Mouse (Mus musculus): ENCODE results near the gene Skint5. TPM values are rescaled to one million over a fixed set of nuclear protein-coding genes. Genes with fewer than 3 reads are reported as not detected.
"Not testable (repeated sequence)": the region's sequence is repeated elsewhere in the genome, so short reads cannot be mapped to it uniquely, and the experiment has no call there.

Skint5 gene
- not detected for total RNA-seq (2021)

- no peak for DNase-seq
- intact Hi-C loops (cut with DNase I) = no loop called here
Observed at GRCm38 (mm10) chr4:113999403-113999802, at the start of gene Skint5. Gene Skint5, minus strand, starts transcription at chr4:113999503.

GRCm38 (mm10) chr4:113957343-113957742, 42.0 kb downstream of the Skint5 start:
- intact Hi-C loops (cut with DNase I) = no loop called here
- no peak for DNase-seq

- no peak for DNase-seq
- intact Hi-C loops (cut with DNase I) = no loop called here
Observed at GRCm38 (mm10) chr4:113764182-113764581, 235.1 kb downstream of the Skint5 start.

- no peak for DNase-seq
- intact Hi-C loops (cut with DNase I) = no loop called here
Observed at GRCm38 (mm10) chr4:113763684-113764083, 235.6 kb downstream of the Skint5 start.

- intact Hi-C loops (cut with DNase I) = not testable (repeated sequence)
Observed at GRCm38 (mm10) chr4:113448230-113448629, 551.1 kb downstream of the Skint5 start.

More at GRCm38 (mm10) chr4:113448230-113448629, 551.1 kb downstream of the Skint5 start:
- DNase-seq = not testable (repeated sequence)

Other genes with a start within 250 kb of the Skint5 start
- gene Skint11, start 163.9 kb upstream of the Skint5 start, total RNA-seq (2021) = not detected

Data from left cerebral cortex, postnatal 4 days (tissue).